Mouse (Mus musculus) right cerebral cortex, postnatal 25 days (tissue): ENCODE data around the gene Elmo2.

ENCODE experiments used
- DNase-seq: peaks from one replicate; pipeline ENCODE4 v3.0.0; 2022

The Elmo2 gene

GRCm38 (mm10) chr2:165321981-165322735 is 4.1 kb downstream of the Elmo2 start:
- no peak for DNase-seq

GRCm38 (mm10) chr2:165321381-165321888 is 4.8 kb downstream of the Elmo2 start:
- DNase-seq: no peak

GRCm38 (mm10) chr2:165320531-165321150 is 5.6 kb downstream of the Elmo2 start:
- peak; percentile 55 for DNase-seq

- no peak for DNase-seq
Measured at GRCm38 (mm10) chr2:165319503-165319902, 6.8 kb downstream of the Elmo2 start.

GRCm38 (mm10) chr2:165318941-165319340 is 7.3 kb downstream of the Elmo2 start:
- DNase-seq: no peak

GRCm38 (mm10) chr2:165317621-165318263 is 8.5 kb downstream of the Elmo2 start:
- no peak for DNase-seq

- peak; percentile 72 for DNase-seq
Measured at GRCm38 (mm10) chr2:165316837-165317473, 9.3 kb downstream of the Elmo2 start.

GRCm38 (mm10) chr2:165316204-165316603 is 10.1 kb downstream of the Elmo2 start:
- no peak for DNase-seq

- no peak for DNase-seq
Measured at GRCm38 (mm10) chr2:165314197-165314596, 12.1 kb downstream of the Elmo2 start.

- no peak for DNase-seq
Measured at GRCm38 (mm10) chr2:165312381-165312780, 13.9 kb downstream of the Elmo2 start.

GRCm38 (mm10) chr2:165311577-165311976 is 14.7 kb downstream of the Elmo2 start:
- DNase-seq: no peak

GRCm38 (mm10) chr2:165310818-165311425 is 15.4 kb downstream of the Elmo2 start:
- DNase-seq: no peak

GRCm38 (mm10) chr2:165307801-165308200 is 18.5 kb downstream of the Elmo2 start:
- DNase-seq: no peak

- DNase-seq: no peak
Measured at GRCm38 (mm10) chr2:165305438-165305837, 20.8 kb downstream of the Elmo2 start.

GRCm38 (mm10) chr2:165304819-165305218 is 21.5 kb downstream of the Elmo2 start:
- no peak for DNase-seq

GRCm38 (mm10) chr2:165303354-165304012 is 22.8 kb downstream of the Elmo2 start:
- DNase-seq: no peak

GRCm38 (mm10) chr2:165301409-165301808 is 24.9 kb downstream of the Elmo2 start:
- DNase-seq: no peak

- no peak for DNase-seq
Measured at GRCm38 (mm10) chr2:165300885-165301284, 25.4 kb downstream of the Elmo2 start.

GRCm38 (mm10) chr2:165300424-165300823 is 25.9 kb downstream of the Elmo2 start:
- no peak for DNase-seq

- no peak for DNase-seq
Measured at GRCm38 (mm10) chr2:165297429-165297828, 28.9 kb downstream of the Elmo2 start.

- DNase-seq: no peak
Measured at GRCm38 (mm10) chr2:165296571-165296970, 29.7 kb downstream of the Elmo2 start.

- DNase-seq: peak; percentile 86
Measured at GRCm38 (mm10) chr2:165288315-165289031, 37.8 kb downstream of the Elmo2 start.
